ENCODE assay signal across 17 mouse cellular contexts in the genomic region with DNA sequence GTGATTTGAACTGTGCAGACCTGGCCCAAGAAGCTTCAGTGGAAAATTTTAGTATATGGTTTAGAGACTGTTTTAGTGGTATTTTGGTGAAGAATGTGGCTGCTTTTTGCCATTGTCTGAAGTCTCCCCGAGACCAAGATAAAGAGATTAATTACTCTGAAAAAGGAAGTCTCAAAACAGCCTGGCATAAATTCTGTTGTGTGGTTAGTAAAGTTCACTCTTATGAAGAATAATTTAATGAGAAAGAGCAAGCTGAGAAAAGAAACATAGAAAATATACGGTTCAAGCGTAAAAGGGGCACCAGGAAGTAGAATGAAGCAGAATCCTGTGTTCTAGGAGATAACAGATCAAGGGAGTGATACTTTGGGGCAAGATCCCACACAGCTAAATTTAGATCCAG.
A peak's percentile ranks its signal among the peaks of the same experiment; 100 is the strongest.
DNase-seq lines count a peak whose midpoint lies in the region; ATAC-seq lines count a peak whose summit lies in the region.
"Had no signal": no experiment of that assay in that cellular context is flagged by ENCODE, and none has a peak within 500 bp of the region (broad histone marks: within the 10 kb centered on the region; RNA-seq: fewer than 3 reads in every experiment).

No protein-coding gene starts in this region.

- peak; percentile 67 for ATAC-seq in common myeloid progenitor, adult 5-6 weeks (replicated peaks; ENCODE audit: low read depth, poor library complexity, severe bottlenecking)
- ATAC-seq in hematopoietic stem cell, adult 5-6 weeks (replicated peaks in 1 of 2; ENCODE audit: insufficient read depth in 1 of 2, low FRiP score in 2 of 2, low TSS enrichment in 1 of 2, low read depth in 1 of 2, poor library complexity in 2 of 2, severe bottlenecking in 2 of 2), result peak; percentile 51 to 69
- ATAC-seq: activated CD4-positive, CD25-positive, alpha-beta regulatory T cell, adult 4 months; CD4-positive, CD25-positive, alpha-beta regulatory T cell, adult 4 months; Patski had no signal

- DNase-seq in heart, postnatal 14 days, result no peak
- DNase-seq in kidney, adult 9 months, result no peak
- DNase-seq: adrenal gland, adult 2 months; adrenal gland, adult 8-10 months; adrenal gland, postnatal 10 days; adrenal gland, postnatal 14 days; adrenal gland, postnatal 25 days; adrenal gland, postnatal 36 days; B cell, adult 2 months; cerebellum, adult 11 months; cerebellum, adult 11-12 months; cerebellum, adult 18-20 months had no signal

- intact Hi-C loops in heart, postnatal 14 days (cut with DNase I), result no loop called here
